Mouse (Mus musculus): Measurements from ENCODE around the gene Foxe3. TPM values are rescaled to one million over a fixed set of nuclear protein-coding genes. Genes with fewer than 3 reads are reported as not detected.

Gene Foxe3
- total RNA-seq, 2 experiments from 2014 or later: not detected

DNA sequence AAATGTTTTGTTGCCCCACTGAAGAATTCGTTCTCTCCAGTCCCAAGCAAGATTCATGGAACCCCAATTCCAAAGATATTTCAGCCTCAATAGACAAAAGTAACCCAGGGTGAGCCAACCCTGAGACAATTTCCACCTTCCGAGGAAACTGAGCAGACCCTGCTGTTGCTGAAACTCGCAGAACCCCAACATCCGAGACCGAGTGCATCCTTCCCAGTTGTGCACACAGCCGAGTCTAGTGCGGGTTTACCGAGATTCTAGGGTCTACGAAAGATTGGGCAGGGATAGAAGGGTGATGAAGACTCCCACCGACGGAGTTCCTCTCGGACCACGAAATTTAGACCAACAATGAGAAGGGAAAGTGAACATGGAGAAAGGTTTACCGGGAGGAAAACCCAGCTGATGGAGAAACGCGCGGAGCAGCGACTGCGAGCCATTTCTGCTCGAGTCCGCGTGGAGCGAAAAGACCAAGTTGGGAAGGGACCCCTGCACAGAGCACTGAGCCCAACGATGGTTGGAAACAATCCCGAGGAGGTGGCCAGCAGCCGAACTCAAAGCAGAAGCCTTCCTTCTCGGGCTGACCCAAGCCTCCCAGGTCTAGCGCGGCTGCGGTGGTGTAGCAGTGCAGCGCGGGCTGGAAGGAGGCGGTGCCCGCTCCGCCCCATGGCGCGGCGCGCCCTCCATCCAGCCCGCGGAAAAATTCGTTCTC is 24.0 kb downstream of the Foxe3 start:
- DNase-seq (ENCODE audit: extremely low spot score in 1 of 2, low spot score in 2 of 2): no peak
- intact Hi-C loops (cut with DNase I): loop anchor here (5.0 kb wide), 3 partner anchors 156 to 1036 kb away; partner anchors contain the start of genes Dmbx1 and Tal1

- no peak for DNase-seq (ENCODE audit: extremely low spot score in 1 of 2, low spot score in 2 of 2)
- intact Hi-C loops (cut with DNase I): loop anchor here (5.0 kb wide), 3 partner anchors 156 to 1036 kb away; partner anchors contain the start of genes Dmbx1 and Tal1
Observed at GRCm38 (mm10) chr4:114900866-114901642, 24.8 kb downstream of the Foxe3 start.

GRCm38 (mm10) chr4:114899885-114900284 is 25.9 kb downstream of the Foxe3 start:
- intact Hi-C loops (cut with DNase I): loop anchor here (5.0 kb wide), 3 partner anchors 157 to 1037 kb away; partner anchors contain the start of genes Dmbx1 and Tal1
- no peak for DNase-seq (ENCODE audit: extremely low spot score in 1 of 2, low spot score in 2 of 2)

GRCm38 (mm10) chr4:114897853-114898252 is 28.0 kb downstream of the Foxe3 start:
- DNase-seq (ENCODE audit: extremely low spot score in 1 of 2, low spot score in 2 of 2): peak in 1 of 2 experiments; percentile 66
- intact Hi-C loops (cut with DNase I): no loop called here

DNA sequence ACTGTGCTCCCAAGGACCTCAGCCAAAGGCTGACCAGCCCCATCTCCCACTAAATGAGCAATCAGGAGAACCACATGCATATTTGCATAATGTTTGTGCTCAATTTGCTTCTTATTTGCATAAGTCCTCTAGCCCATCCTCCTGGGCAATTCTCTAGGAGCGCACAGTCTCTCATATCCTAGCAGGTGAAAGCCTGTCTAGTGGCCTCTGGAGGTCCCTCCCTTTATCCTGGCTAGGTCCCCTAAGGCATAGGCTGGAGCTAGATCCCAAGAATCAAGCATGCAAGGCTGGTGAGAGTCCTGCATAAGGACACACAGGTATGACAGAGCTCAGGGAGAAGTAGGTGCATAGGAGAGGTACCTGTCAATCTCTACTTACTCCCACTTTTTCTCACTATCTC is 43.6 kb downstream of the Foxe3 start:
- no peak for DNase-seq (ENCODE audit: extremely low spot score in 1 of 2, low spot score in 2 of 2)
- intact Hi-C loops (cut with DNase I): no loop called here

- DNase-seq (ENCODE audit: extremely low spot score in 1 of 2, low spot score in 2 of 2): no peak
- intact Hi-C loops (cut with DNase I): no loop called here
Observed at GRCm38 (mm10) chr4:114876441-114876972, 49.3 kb downstream of the Foxe3 start.

Other genes with a start within 250 kb of the Foxe3 start
- not detected for gene Gm12830, start 104.3 kb downstream of the Foxe3 start, total RNA-seq (2021)
- under 1 TPM; 0.30 to 0.39 TPM for gene Foxd2, start 17.1 kb downstream of the Foxe3 start, total RNA-seq (2021)
- gene Cmpk1, start 61.2 kb upstream of the Foxe3 start, total RNA-seq (2021): 100 to 1,000 TPM; 132 to 133 TPM
- gene Stil, start 74.1 kb upstream of the Foxe3 start, total RNA-seq (2021): 1 to 10 TPM; 1.1 TPM
- gene Tal1, start 130.4 kb upstream of the Foxe3 start, total RNA-seq (2021): 1 to 10 TPM; 2.0 to 2.6 TPM
- gene Pdzk1ip1, start 162.7 kb upstream of the Foxe3 start, total RNA-seq (2021): under 1 TPM; 0.58 to 0.59 TPM
- 10 to 100 TPM; 18.9 to 20.1 TPM for gene Cyp4x1, start 208.3 kb upstream of the Foxe3 start, total RNA-seq (2021)

All from left cerebral cortex, postnatal 10 days (tissue).